ENCODE assay signal across 9 mouse cellular contexts in the genomic region with DNA sequence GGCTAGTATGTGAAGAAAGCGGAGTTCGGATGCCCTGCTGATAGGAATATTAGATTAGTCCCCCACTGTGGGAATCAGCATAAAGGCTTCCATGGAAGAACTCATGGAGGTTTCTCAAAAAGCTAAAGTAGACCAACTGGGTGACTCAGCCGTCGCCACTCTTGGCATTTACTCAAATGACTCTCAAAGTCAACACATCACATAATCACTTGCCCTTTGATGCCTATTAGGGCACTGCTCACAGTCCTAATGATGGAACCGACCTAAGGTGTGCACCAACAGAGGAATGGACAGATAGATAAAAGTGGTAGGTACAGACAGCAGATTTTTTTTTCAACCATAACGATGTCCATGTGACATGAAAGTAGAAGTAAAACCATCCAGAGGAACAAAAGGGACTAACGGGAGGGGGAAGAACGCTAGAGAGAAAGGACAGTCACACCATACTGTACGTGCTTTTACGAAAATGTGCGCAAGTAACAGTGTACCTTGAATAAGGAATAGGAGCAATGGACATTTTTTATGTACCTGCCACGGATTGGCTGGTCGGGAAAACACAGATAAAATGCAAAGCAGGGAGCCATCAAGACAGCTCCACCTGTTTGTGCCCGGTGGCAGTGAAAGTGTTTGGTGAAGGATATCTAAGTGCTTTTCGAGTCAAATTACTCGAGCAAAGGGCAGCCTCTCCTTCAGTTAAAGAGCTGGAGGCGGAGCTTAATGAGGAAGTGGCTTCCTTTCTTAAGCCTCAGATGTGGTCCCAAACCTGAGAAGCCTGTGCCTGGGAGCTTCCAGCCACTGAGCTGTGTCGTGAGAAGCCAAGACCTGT. TPM values are rescaled to one million over a fixed set of nuclear protein-coding genes. Genes with fewer than 3 reads are reported as not detected.
DNase-seq lines count a peak whose midpoint lies in the region; ATAC-seq and TF ChIP-seq lines count a peak whose summit lies in the region.
"Had no signal": no experiment of that assay in that cellular context is flagged by ENCODE, and none has a peak within 500 bp of the region (broad histone marks: within the 10 kb centered on the region; RNA-seq: fewer than 3 reads in every experiment).

No protein-coding gene starts in this region.

- ATAC-seq in hindbrain, embryonic 12.5 days (ENCODE audit: low FRiP score), result no peak
- ATAC-seq in hindbrain, embryonic 11.5 days (ENCODE audit: low FRiP score), result no peak

- no peaks in the 10 kb centered on the region for H3K9me3 ChIP-seq in E14TG2a.4 (ENCODE audit: low read length)
- H3K9me3 ChIP-seq in hindbrain, embryonic 12.5 days (replicated peaks), result no peaks in the 10 kb centered on the region
- no peaks in the 10 kb centered on the region for H3K9me3 ChIP-seq in hindbrain, embryonic 11.5 days (ENCODE audit: control insufficient read depth, low read length)

- no peak for TF ChIP-seq CTCF in E14TG2a.4 (conservative IDR thresholded peaks at IDR 0.05; ENCODE audit: low read length)
- TF ChIP-seq CTCF in kidney, adult 2 months (conservative IDR thresholded peaks at IDR 0.05; ENCODE audit: insufficient read depth, insufficient read length, low read depth, low read length), result no peak

- H3K9ac ChIP-seq in hindbrain, embryonic 12.5 days, result no peak overlapping the region
- no peak overlapping the region for H3K9ac ChIP-seq in hindbrain, embryonic 11.5 days (ENCODE audit: low read depth, low read length)
- H3K9ac ChIP-seq: liver, embryonic 14.5 days had no signal

- 0 out of 2 replicates have a peak overlapping the region, but pooled peaks have one; percentile 1 for H3K27ac ChIP-seq in kidney, adult 2 months (ENCODE audit: insufficient read depth, low read depth, low read length)
- no peak overlapping the region for H3K27ac ChIP-seq in hindbrain, embryonic 12.5 days
- no peak overlapping the region for H3K27ac ChIP-seq in hindbrain, embryonic 11.5 days (ENCODE audit: low read depth, low read length)
- H3K27ac ChIP-seq: liver, embryonic 14.5 days had no signal

- no peak for TF ChIP-seq POLR2A in kidney, adult 2 months (IDR thresholded peaks at IDR 0.05; ENCODE audit: low read depth, low read length)

- no peak overlapping the region for H3K4me2 ChIP-seq in hindbrain, embryonic 12.5 days (replicated peaks)
- no peak overlapping the region for H3K4me2 ChIP-seq in hindbrain, embryonic 11.5 days (replicated peaks; ENCODE audit: low read depth, low read length)

- 42% methylated on average over 18 of the region's 18 CpGs for WGBS in kidney, adult 2 months
- WGBS in hindbrain, embryonic 12.5 days, result 62% methylated on average over 18 of the region's 18 CpGs
- WGBS in hindbrain, embryonic 11.5 days, result 66% methylated on average over 18 of the region's 18 CpGs

- DNase-seq in 416B (ENCODE audit: low read depth) (peak; percentile 83), adipocyte (ENCODE audit: low spot score) (no peak)
- DNase-seq in kidney, adult 2 months, result peak; percentile 72
- peak; percentile 68 for DNase-seq in lung, postnatal 36 days
- no peak for DNase-seq in hindbrain, embryonic 11.5 days (ENCODE audit: low spot score)
- DNase-seq in left cerebral cortex, adult 11 months (ENCODE audit: low spot score), result no peak

- peak overlapping the region; percentile 58 for H3K4me3 ChIP-seq in E14TG2a.4 (replicated peaks; ENCODE audit: low read length)
- no peak overlapping the region for H3K4me3 ChIP-seq in kidney, adult 2 months (ENCODE audit: insufficient read depth, low read depth, low read length)
- H3K4me3 ChIP-seq in hindbrain, embryonic 12.5 days, result no peak overlapping the region
- H3K4me3 ChIP-seq in hindbrain, embryonic 11.5 days (ENCODE audit: low read depth, low read length), result no peak overlapping the region

- H3K36me3 ChIP-seq in E14TG2a.4 (ENCODE audit: insufficient read depth, low read length), result no peaks in the 10 kb centered on the region
- no peaks in the 10 kb centered on the region for H3K36me3 ChIP-seq in kidney, adult 2 months (ENCODE audit: control insufficient read depth, insufficient read depth, low read length)
- no peaks in the 10 kb centered on the region for H3K36me3 ChIP-seq in hindbrain, embryonic 12.5 days
- no peaks in the 10 kb centered on the region for H3K36me3 ChIP-seq in hindbrain, embryonic 11.5 days (ENCODE audit: control insufficient read depth, insufficient read depth, low read length)

- peaks cover 3% of the 10 kb centered on the region; the same call in 1 of the 2 replicates for H3K27me3 ChIP-seq in E14TG2a.4 (ENCODE audit: insufficient read depth, low read length)
- H3K27me3 ChIP-seq in kidney, adult 2 months (replicated peaks; ENCODE audit: control insufficient read depth, insufficient read depth, low read length), result no peaks in the 10 kb centered on the region
- no peaks in the 10 kb centered on the region for H3K27me3 ChIP-seq in hindbrain, embryonic 12.5 days
- H3K27me3 ChIP-seq in hindbrain, embryonic 11.5 days (ENCODE audit: control insufficient read depth, insufficient read depth, low read length), result no peaks in the 10 kb centered on the region

- peaks cover 44% of the 10 kb centered on the region for H3K4me1 ChIP-seq in E14TG2a.4 (replicated peaks; ENCODE audit: low read depth, low read length)
- peaks cover 5% of the 10 kb centered on the region; the same call in 1 of the 2 replicates for H3K4me1 ChIP-seq in kidney, adult 2 months (ENCODE audit: control insufficient read depth, insufficient read depth, low read length)
- H3K4me1 ChIP-seq in hindbrain, embryonic 12.5 days, result no peaks in the 10 kb centered on the region
- H3K4me1 ChIP-seq in hindbrain, embryonic 11.5 days (replicated peaks; ENCODE audit: control insufficient read depth, insufficient read depth, low read length), result no peaks in the 10 kb centered on the region

RNA-seq across cellular contexts. Expression of gene Bcl2l14, which starts 17.8 kb away (rescaled TPM):
- 0.77 and 1.1 TPM in 2 replicates for polyA plus RNA-seq in kidney, adult 2 months (2012; rRNA removed)
- 0.35 and 0.40 TPM in 2 replicates for polyA plus RNA-seq in hindbrain, embryonic 12.5 days (2016; fragmentation: Nextera tagmentation; extraction: Ambion mirVana)
- 0.15 and 0.17 TPM in 2 replicates for polyA plus RNA-seq in hindbrain, embryonic 11.5 days (2014; fragmentation: Nextera tagmentation; extraction: Ambion mirVana)

Comparison
In these comparisons a context has a peak if more than half of its experiments do, and no peak if none do; other contexts are left out.
1. DNase-seq: peak in 416B (single experiment), kidney, adult 2 months (single experiment) and lung, postnatal 36 days (single experiment); none in adipocyte (single experiment), hindbrain, embryonic 11.5 days (single experiment) and left cerebral cortex, adult 11 months (single experiment).